Mouse (Mus musculus) adrenal gland, postnatal 25 days (tissue): ENCODE results near the gene Ksr1. TPM values are rescaled to one million over a fixed set of nuclear protein-coding genes. Genes with fewer than 3 reads are reported as not detected.
A peak's percentile ranks its signal among the peaks of the same experiment; 100 is the strongest.
"Not testable (repeated sequence)": the region's sequence is repeated elsewhere in the genome, so short reads cannot be mapped to it uniquely, and the experiment has no call there.

ENCODE experiments used
- DNase-seq: peaks from one replicate; pipeline ENCODE4 v3.0.0; 2021; ENCODE audit warnings: mixed read lengths
- total RNA-seq: library from RNA; stranded (reverse); gene quantifications from 2 replicates; pipeline ENCODE4 v1.2.3, GENCODE M21; 2021

The Ksr1 gene
- total RNA-seq, 1 experiment from 2014 or later = 15.0 TPM

GRCm38 (mm10) chr11:79007356-79007755 is 138.9 kb downstream of the Ksr1 start:
- not testable (repeated sequence) for DNase-seq

DNA sequence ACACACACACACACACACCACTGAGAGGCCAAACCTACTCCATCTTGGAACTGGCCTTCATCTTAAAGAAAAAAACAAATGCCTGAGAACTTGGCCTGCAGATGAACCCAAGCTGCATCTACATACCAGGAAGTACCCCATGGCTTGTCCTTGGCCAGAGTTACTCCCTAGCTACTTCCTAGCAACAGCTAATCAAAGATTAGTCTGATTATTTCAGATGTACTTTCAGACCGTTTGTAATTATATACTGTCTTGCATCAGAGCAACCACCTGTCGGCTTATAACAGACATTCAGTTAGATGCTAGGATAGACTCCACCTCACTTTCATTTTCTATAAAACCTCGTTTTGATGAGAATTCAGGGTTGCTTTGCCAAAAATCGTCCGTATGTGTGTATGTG is 139.8 kb downstream of the Ksr1 start:
- no peak for DNase-seq

DNA sequence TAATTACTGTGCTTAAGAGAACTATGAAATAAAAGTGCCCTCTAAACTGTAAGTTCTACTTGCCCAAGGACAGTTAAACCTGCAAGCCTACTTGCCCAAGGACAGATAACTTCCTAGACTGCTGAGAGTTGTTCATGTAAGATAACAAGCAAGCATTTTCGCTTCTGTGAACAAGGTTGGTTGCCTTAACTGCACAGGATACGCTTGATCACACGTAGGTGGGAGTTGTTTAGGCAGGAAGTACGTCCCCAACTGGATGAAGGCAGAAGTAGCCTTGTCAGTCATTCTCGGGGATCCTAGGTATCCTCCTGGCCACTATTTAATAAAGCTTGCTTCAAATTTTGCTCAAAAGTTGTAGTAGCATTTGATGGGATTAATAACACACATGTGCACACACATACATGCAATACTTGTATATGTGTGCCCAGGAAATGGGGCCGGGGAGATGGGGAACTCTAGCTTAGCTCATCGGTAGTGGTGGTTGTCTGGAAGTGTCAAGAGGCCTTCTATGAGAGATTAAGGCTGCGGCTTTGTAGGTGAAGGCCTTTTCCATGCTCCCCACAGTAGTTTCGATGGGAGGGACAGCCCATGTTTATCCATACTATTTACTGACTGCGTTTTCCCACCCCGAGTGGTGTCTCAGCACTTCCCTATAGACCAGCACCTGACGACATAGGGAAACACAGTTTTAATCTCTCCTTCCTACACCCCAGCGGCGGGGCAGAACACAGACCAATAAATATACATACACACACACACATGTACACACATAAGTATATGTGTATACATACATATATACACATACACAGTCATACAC is 140.4 kb downstream of the Ksr1 start:
- no peak for DNase-seq

DNA sequence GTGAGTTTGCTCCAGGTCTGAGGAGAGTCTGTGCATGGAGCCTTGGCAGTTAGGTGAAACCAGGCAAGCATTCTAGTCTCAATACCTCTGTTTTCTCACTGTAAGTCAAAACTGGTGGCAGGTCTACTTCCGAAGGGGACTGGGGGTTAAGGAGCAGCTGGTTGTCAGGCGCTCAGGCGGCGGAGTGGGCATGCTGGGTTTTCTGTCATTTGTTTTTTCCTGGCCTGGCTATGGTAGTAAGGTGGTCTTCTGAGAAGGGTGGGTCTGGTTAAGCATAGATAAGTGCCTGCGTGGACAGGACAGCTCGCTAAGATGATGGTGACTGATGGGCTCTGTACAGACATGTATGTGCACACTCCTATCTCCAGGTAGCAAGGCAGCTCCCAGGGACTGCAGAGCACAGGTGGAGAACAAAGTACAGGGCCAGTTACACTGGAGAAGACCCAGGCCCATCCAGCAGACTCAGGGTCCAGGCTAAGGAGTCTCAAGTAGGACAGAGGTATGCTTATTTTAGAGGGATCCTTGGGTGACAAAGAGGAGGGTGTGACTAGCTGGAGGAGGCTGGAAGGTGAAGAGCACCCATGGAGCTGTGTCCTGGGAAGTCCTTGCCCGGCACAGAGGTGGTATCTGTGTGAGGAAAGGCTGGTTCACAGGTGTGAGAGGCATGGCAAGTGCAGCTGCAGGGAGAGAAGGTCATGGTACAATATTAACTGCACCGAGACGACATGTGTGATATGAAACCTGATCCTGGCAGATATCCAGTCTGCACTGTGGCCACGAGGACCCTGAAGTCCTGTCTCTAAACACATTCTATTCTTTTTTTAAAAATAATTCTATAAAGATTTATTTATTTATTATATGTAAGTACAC is 142.2 kb downstream of the Ksr1 start:
- no peak for DNase-seq

GRCm38 (mm10) chr11:79003053-79003768 is 143.0 kb downstream of the Ksr1 start:
- no peak for DNase-seq

DNA sequence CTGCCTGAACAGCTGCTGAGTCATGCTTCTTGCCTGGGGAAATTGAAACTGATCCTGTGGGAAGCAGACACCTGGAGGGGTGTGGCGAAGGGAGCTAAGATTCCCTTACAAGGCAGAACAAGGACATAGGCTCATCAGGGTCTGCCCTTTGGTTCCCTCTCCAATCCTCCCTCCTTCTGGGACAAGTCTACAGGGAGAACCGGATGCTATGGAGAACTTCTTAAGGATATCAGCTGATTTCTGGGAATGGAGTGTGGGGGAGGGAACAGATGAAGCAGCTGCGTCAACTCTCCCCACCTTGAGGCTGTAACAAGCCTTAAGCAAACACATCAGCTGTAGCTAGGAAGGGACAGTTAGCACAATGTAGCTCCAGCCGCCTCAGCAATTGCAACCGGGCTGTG is 143.7 kb downstream of the Ksr1 start:
- no peak for DNase-seq

DNA sequence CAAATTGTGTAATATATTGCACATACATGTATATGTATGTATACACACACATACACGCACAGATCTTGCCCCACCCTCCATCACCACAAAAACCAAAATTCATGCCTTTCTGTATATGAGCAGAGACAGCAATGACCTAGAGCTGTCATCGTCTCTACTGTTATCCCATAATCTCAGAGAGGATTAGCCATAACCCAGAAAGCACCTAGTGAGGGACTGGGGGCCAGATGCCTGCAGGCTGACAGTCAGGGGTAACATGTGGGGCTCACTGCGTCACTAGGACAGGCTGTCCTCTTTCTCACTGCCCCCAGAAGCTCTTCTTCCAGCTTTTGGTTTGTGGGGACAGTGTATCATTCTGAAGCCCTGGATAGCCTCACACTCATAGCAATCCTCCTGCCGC is 144.3 kb downstream of the Ksr1 start:
- no peak for DNase-seq

DNA sequence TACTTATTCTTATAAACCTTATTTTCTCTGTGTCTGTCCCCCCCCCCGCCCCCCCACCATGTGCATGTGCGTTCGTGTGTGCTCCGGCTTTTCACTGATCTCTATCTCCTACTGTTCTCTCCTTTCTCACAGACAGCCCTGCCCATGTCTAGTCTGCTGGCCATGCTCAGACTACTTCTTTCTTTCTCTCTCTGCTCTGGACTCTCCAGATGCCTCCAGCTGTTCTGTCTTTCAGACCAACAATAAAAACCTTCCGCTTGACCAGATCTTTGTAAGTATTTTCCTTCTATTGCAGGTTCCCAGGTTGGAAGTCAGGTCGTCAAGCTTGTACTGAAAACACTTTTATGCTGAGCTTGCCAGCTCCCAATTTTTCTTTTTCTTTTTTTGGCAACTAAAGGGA is 147.1 kb downstream of the Ksr1 start:
- no peak for DNase-seq

DNA sequence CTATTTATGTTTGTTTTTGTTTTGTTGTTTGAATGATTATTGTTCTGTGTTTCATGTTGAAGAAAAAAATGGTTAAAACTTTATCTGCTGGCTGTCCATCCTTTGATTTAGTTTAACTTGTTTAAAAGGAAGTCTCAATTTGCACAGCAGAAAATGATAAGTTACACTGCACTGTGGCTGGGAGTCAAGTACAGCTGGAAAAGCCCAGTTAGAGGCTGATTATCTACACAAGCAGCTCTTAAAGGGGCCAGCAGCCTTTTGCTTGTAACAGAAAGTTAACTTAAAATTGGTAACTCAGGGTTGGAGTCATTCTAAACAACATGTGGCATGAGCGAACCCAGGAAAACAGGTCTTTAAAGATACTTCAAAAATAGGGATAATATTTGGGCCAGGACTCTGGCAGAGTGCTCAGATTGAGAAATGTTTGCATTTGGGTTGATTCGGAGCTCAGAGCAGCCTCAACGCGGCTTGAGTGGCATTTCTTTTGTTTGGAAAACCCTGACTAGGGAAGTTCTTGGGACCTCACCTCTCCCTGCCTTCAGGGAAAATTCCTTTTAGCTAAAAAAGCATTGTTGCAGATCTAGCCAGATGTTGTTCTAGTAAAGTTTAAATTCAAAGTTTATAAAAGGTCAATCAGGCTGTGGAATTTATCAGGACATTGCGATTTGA is 155.2 kb downstream of the Ksr1 start:
- DNase-seq = not testable (repeated sequence)

- DNase-seq = no peak
Observed at GRCm38 (mm10) chr11:78990096-78990495, 156.1 kb downstream of the Ksr1 start.

- not testable (repeated sequence) for DNase-seq
Observed at GRCm38 (mm10) chr11:78989206-78989605, 157.0 kb downstream of the Ksr1 start.

DNA sequence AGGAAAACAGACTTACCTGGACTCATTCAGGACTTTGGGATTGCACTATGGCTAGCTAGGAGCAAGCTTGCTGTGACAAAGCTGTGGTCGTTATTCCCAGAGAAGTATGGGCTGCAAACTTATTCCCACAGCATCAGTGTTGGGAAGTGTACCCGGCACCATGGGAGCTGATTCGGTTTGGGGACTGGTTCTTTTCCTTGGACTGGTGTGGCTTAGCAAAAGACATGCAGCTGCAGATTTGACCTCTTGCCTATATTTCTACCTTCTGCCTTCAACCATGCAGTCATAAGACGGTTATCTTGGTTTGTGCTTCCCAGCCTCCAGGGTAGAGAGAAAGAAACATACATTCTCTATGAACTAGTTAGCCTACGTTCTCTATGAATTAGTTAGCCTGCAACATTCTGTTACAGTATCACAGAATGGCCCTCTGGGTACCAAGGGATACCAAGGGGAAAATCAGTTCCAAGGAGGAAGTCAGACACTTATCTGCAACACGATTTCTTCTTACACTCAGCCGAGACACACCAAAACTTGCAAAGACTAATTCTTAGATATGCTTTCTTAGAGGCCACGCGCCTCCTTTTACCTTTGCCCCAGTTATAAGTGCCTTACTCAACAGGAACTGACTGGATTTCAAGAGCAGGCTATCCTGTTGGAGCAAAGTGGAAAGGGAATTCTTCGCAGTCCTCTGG is 159.8 kb downstream of the Ksr1 start:
- no peak for DNase-seq

DNA sequence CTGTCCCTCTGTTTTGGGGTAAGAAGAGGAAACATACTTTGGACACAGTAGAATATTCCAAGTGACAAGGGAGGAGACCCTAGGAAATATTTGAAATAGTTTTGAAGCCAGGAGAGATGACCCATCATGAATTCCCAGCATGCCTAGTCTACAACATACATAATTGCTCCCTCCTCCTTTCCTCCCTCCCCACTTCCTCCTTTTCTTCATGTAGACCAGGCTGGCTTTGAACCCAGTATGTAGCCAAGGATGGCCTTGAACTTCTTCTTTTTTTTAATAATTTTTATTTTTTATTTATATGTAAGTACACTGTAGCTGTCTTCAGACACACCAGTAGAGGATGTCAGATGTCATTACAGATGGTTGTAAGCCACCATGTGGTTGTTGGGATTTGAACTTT is 160.7 kb downstream of the Ksr1 start:
- DNase-seq = no peak

- peak; percentile 26 for DNase-seq
Observed at GRCm38 (mm10) chr11:78984483-78985177, 161.6 kb downstream of the Ksr1 start, which contains the start of gene Lgals9. TSS of gene Lgals9 (minus strand) at chr11:78984946.

DNA sequence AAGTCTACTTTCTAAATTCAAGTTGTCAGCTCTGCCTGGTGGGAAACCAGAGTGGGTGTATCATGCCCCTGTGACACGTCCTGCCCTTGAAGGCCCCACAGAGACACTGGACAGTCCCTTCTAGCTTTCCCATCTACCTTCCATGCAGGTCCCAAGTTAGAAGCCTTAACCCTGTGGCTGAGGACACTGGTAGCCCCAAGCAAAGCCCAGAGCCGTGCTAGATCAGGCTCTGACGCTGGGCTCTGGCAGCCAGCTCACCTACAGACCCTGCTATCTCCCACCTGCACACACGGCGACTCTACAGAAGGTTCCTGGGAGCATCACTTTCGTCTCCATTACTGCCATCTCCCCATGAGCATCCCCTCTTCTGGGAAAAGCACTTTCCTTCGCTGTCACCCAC is 162.7 kb downstream of the Ksr1 start:
- DNase-seq = no peak

DNA sequence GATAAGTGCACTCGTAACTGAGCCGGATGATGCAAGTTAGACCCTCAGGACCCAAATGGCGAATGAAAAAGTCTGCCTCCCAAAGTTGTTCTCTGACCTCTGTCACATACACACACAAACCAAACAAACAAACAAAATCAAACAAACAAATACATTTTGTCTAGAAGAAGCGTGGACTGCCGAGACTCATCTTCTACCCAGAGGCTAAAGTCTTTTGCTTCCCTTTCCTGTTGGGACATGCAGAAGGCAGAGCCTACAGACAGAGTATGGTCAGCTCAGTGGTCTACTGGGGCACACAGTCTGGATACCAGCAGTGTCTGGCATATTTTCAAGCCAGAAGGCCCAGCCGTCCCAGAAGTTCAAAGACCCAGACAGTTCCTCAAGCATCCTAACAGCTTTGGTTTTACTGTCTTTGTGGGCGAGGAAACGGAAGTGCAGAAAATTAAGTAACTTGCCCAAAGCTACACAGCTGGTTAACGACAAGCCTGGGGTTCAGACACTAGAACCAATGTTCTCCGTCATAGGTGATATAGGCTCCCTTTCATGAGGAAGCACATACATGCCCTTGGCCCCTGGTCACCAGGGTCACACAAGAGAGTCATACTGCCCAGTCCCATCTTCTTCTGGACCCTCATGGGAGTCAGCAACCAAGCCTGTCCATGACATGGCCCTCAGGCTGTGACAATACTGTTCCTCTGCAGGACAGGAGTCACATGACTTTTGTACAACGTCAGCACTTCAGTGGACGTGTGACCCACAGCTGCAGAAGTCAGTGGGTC is 163.5 kb downstream of the Ksr1 start:
- DNase-seq = no peak

DNA sequence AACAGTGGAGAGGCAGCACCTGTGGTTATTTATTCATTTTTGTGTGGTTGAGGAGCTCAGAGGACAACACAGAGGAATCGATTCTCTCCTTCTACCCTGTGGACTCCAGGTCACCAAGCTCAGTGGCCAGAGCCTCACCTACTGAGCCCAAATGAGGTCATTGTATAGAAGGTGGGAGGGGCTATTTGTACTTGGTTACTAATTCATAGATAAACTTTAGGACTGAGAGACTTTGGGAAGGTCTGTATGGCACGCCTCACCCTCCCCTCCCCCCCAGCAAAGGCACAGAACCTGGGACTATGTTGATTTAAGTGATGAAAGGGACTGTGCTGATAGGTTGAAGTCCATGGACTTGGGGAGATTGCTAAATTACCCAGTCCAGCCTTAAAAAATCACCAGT is 164.2 kb downstream of the Ksr1 start:
- DNase-seq = no peak

DNA sequence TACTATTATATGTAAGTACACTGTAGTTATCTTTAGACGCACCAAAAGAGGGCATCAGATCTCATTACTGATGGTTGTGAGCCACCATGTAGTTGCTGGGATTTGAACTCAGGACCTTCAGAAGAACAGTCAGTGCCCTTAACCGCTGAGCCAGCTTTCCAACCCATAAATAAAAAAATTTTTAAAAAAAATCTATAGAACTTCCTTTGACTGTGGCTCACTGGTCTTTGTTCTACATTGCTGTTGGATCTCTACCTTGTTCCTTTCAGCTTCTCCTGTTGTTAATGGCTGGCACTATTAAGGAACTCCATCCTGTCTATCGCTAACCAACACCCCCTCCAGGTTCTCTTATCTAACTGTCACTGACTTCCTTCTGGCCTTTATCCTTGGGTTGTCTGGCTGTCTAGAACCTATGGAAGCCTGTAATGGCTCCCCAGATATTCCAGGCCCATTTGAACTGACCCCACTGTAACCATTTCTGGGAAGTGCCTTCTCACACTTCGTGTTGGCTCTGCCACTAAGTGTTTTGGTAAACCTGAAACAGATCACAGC is 166.0 kb downstream of the Ksr1 start:
- DNase-seq = no peak

GRCm38 (mm10) chr11:78978176-78979019 is 167.8 kb downstream of the Ksr1 start:
- no peak for DNase-seq
